Mouse (Mus musculus): ENCODE results near the gene Olfr773.

DNA sequence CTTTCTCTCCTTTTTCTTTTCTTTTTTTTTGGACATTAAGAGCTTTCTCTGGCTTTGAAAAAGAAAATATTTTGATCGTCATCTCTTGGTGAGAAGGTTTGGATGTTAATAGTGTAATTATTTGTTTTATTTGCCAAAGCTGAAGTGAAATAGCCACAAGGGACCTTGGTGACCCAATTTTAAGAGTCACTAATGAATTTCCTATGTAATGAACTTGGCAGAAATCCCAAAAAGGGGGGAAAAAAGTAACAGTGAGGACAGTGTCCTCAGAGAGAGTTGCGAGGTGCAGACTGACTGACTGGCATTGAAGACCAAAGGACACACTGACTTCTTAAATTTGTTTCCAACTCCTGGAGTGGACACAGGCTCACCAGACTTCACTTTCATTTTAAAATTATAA, 48.3 kb downstream of the Olfr773 start, which contains the start of gene Olfr770:
- no peak for TF ChIP-seq EP300 (IDR thresholded peaks at IDR 0.05; ENCODE audit: low read depth)
- no peak for TF ChIP-seq CTCF (IDR thresholded peaks at IDR 0.05; ENCODE audit: low read depth)

Data from liver, embryonic 14.5 days (tissue).